28 mouse cellular contexts compared by ENCODE assay signal in the genomic region with DNA sequence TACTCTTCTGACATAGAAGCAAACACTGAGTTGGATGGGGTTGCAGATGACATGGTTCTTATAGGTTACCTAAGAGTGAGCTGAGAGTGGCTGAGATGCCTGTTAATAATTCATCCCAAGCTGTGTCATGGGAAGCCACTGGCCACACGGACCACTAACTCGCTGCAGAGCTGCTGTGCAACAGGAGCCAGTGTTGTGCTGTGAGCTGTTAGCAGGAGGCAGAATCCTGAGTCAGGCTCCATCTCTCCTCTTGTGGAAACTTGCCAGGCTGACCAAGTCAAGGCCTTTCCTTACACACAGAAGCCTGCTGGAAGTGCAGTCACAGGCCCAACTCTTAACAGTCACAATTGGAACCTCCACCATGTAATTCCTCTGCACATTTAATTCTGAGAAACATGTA. TPM values are rescaled to one million over a fixed set of nuclear protein-coding genes. Genes with fewer than 3 reads are reported as not detected.
DNase-seq lines count a peak whose midpoint lies in the region; ATAC-seq and TF ChIP-seq lines count a peak whose summit lies in the region.
"Had no signal": no experiment of that assay in that cellular context is flagged by ENCODE, and none has a peak within 500 bp of the region (broad histone marks: within the 10 kb centered on the region; RNA-seq: fewer than 3 reads in every experiment).

No protein-coding gene starts in this region.

- TF ChIP-seq CTCF in hindbrain, postnatal 0 days (IDR thresholded peaks at IDR 0.05; ENCODE audit: low read depth): no peak
- no peak for TF ChIP-seq CTCF in forebrain, postnatal 0 days (IDR thresholded peaks at IDR 0.05; ENCODE audit: low read depth)

- H3K27me3 ChIP-seq in kidney, embryonic 14.5 days (ENCODE audit: control insufficient read depth, insufficient read depth, low read length): no peaks in the 10 kb centered on the region
- H3K27me3 ChIP-seq in hindbrain, postnatal 0 days (ENCODE audit: insufficient read depth, low read length): no peaks in the 10 kb centered on the region
- no peaks in the 10 kb centered on the region for H3K27me3 ChIP-seq in forebrain, postnatal 0 days (ENCODE audit: insufficient read depth, low read length)
- H3K27me3 ChIP-seq: CH12.LX; heart, embryonic 15.5 days; midbrain, embryonic 13.5 days had no signal

- H3K9ac ChIP-seq in kidney, embryonic 14.5 days (ENCODE audit: low read depth, low read length): no peak overlapping the region
- no peak overlapping the region for H3K9ac ChIP-seq in hindbrain, postnatal 0 days (replicated peaks; ENCODE audit: low read length)
- no peak overlapping the region for H3K9ac ChIP-seq in forebrain, postnatal 0 days
- H3K9ac ChIP-seq: heart, embryonic 15.5 days; midbrain, embryonic 13.5 days had no signal

- no peaks in the 10 kb centered on the region for H3K4me1 ChIP-seq in kidney, embryonic 14.5 days (ENCODE audit: control insufficient read depth, insufficient read depth, low read length)
- H3K4me1 ChIP-seq in hindbrain, postnatal 0 days (ENCODE audit: insufficient read depth, low read length): no peaks in the 10 kb centered on the region
- no peaks in the 10 kb centered on the region for H3K4me1 ChIP-seq in forebrain, postnatal 0 days (ENCODE audit: insufficient read depth)
- H3K4me1 ChIP-seq: heart, embryonic 15.5 days; midbrain, embryonic 13.5 days had no signal

- H3K4me2 ChIP-seq in kidney, embryonic 14.5 days (replicated peaks; ENCODE audit: low read depth, low read length): no peak overlapping the region
- no peak overlapping the region for H3K4me2 ChIP-seq in hindbrain, postnatal 0 days (ENCODE audit: low read depth, low read length)
- H3K4me2 ChIP-seq in forebrain, postnatal 0 days (ENCODE audit: low read depth): no peak overlapping the region
- H3K4me2 ChIP-seq: heart, embryonic 15.5 days; midbrain, embryonic 13.5 days had no signal

- no peak for ATAC-seq in kidney, embryonic 14.5 days (ENCODE audit: low FRiP score, low TSS enrichment)
- no peak for ATAC-seq in hindbrain, postnatal 0 days
- no peak for ATAC-seq in forebrain, postnatal 0 days
- ATAC-seq: midbrain, embryonic 13.5 days had no signal

- H3K36me3 ChIP-seq in kidney, embryonic 14.5 days (ENCODE audit: control insufficient read depth, insufficient read depth, low read length): peaks cover 72% of the 10 kb centered on the region
- peaks cover 79% of the 10 kb centered on the region for H3K36me3 ChIP-seq in hindbrain, postnatal 0 days (ENCODE audit: insufficient read depth, low read length)
- peaks cover 72% of the 10 kb centered on the region for H3K36me3 ChIP-seq in forebrain, postnatal 0 days (ENCODE audit: insufficient read depth)

- peak; percentile 6 for DNase-seq in kidney, adult 18-20 months
- peak; percentile 89 for DNase-seq in adrenal gland, adult 2 months
- DNase-seq in kidney, adult 9 months: peak; percentile 11
- DNase-seq in kidney, postnatal 36 days: peak; percentile 21 to 27
- DNase-seq in hindbrain, postnatal 0 days (ENCODE audit: low spot score): no peak
- no peak for DNase-seq in natural killer cell, adult 2 months (ENCODE audit: low spot score in 2 of 2)
- no peak for DNase-seq in forebrain, postnatal 0 days
- DNase-seq: cerebellum, adult 8-10 months; heart, adult 18-20 months; layer of hippocampus, postnatal 36 days; left cerebral cortex, postnatal 4 days; liver; lung, postnatal 10 days; retina, postnatal 1 day; right cerebral cortex, postnatal 4 days had no signal

- 67% methylated on average over 2 of the region's 2 CpGs for WGBS in kidney, embryonic 14.5 days
- 88% methylated on average over 2 of the region's 2 CpGs for WGBS in hindbrain, postnatal 0 days
- WGBS in forebrain, postnatal 0 days: 97% methylated on average over 2 of the region's 2 CpGs

- H3K27ac ChIP-seq in kidney, embryonic 14.5 days (ENCODE audit: low read depth, low read length): no peak overlapping the region
- H3K27ac ChIP-seq in hindbrain, postnatal 0 days: no peak overlapping the region
- no peak overlapping the region for H3K27ac ChIP-seq in forebrain, postnatal 0 days (ENCODE audit: low read depth, low read length)
- H3K27ac ChIP-seq: heart, embryonic 15.5 days; layer of hippocampus, adult 2 months; midbrain, embryonic 13.5 days had no signal

- H3K4me3 ChIP-seq in kidney, embryonic 14.5 days (ENCODE audit: low read length): no peak overlapping the region
- no peak overlapping the region for H3K4me3 ChIP-seq in hindbrain, postnatal 0 days (ENCODE audit: low read length)
- H3K4me3 ChIP-seq in forebrain, postnatal 0 days (ENCODE audit: low read depth, low read length): no peak overlapping the region
- H3K4me3 ChIP-seq: heart, embryonic 15.5 days; layer of hippocampus, adult 2 months; midbrain, embryonic 13.5 days had no signal

- H3K9me3 ChIP-seq in kidney, embryonic 14.5 days (ENCODE audit: control insufficient read depth, low read length): no peaks in the 10 kb centered on the region
- H3K9me3 ChIP-seq in hindbrain, postnatal 0 days (ENCODE audit: low read length): no peaks in the 10 kb centered on the region
- no peaks in the 10 kb centered on the region for H3K9me3 ChIP-seq in forebrain, postnatal 0 days (ENCODE audit: low read length)
- H3K9me3 ChIP-seq: heart, embryonic 15.5 days; midbrain, embryonic 13.5 days had no signal

RNA-seq across cellular contexts. Expression of a gene that starts 26.2 kb away (rescaled TPM):
- not detected in 2 replicates for polyA plus RNA-seq in kidney, embryonic 14.5 days (2014; fragmentation: Nextera tagmentation; extraction: Ambion mirVana)
- total RNA-seq in adrenal gland, adult 2 months (2021): not detected
- 0.11 TPM in 1 of 2 replicates, not detected in the other for polyA plus RNA-seq in adrenal gland, adult 2 months (2012; rRNA removed)
- total RNA-seq in hindbrain, postnatal 0 days (2014; rRNA removed): not detected in 2 replicates
- polyA plus RNA-seq in hindbrain, postnatal 0 days (2015; fragmentation: Nextera tagmentation; extraction: Ambion mirVana): not detected in 2 replicates
- not detected in 2 replicates for total RNA-seq in forebrain, postnatal 0 days (2014; rRNA removed)
- polyA plus RNA-seq in forebrain, postnatal 0 days (2015; fragmentation: Nextera tagmentation; extraction: Ambion mirVana): not detected in 2 replicates
- total RNA-seq: CH12.LX; gastrocnemius, adult 8-10 months; heart, adult 18-20 months; hematopoietic stem cell, adult 5-6 weeks; layer of hippocampus, adult 2 months; layer of hippocampus, postnatal 36 days; left cerebral cortex, postnatal 4 days; megakaryocyte progenitor cell, adult 5-6 weeks; MEL had no signal
- polyA plus RNA-seq: forebrain, embryonic 11.5 days; heart, embryonic 15.5 days; liver, embryonic 16.5 days; midbrain, embryonic 13.5 days; neural tube, embryonic 14.5 days; thymus, postnatal 0 days had no signal

RNA-seq across cellular contexts. Expression of a gene that starts 53.6 kb away (rescaled TPM):
- polyA plus RNA-seq in kidney, embryonic 14.5 days (2014; fragmentation: Nextera tagmentation; extraction: Ambion mirVana): 24.6 and 27.9 TPM in 2 replicates
- total RNA-seq in adrenal gland, adult 2 months (2021): 10 to 100 TPM; 23.5 to 34.7 TPM
- polyA plus RNA-seq in adrenal gland, adult 2 months (2012; rRNA removed): 4.5 and 11.9 TPM in 2 replicates
- 14.0 and 14.7 TPM in 2 replicates for total RNA-seq in hindbrain, postnatal 0 days (2014; rRNA removed)
- 29.4 and 29.5 TPM in 2 replicates for polyA plus RNA-seq in hindbrain, postnatal 0 days (2015; fragmentation: Nextera tagmentation; extraction: Ambion mirVana)
- total RNA-seq in forebrain, postnatal 0 days (2014; rRNA removed): 16.5 and 23.5 TPM in 2 replicates
- polyA plus RNA-seq in forebrain, postnatal 0 days (2015; fragmentation: Nextera tagmentation; extraction: Ambion mirVana): 13.2 and 24.5 TPM in 2 replicates

Comparison
In these comparisons a context has a peak if more than half of its experiments do, and no peak if none do; other contexts are left out.
1. DNase-seq: peak in kidney, adult 18-20 months (single experiment), adrenal gland, adult 2 months (single experiment), kidney, adult 9 months (single experiment) and kidney, postnatal 36 days (2 of 2); none in hindbrain, postnatal 0 days (single experiment), natural killer cell, adult 2 months (0 of 2) and forebrain, postnatal 0 days (single experiment).